Mouse (Mus musculus) lung, embryonic 16.5 days (tissue): Measurements from ENCODE around the gene Olfr67. TPM values are rescaled to one million over a fixed set of nuclear protein-coding genes. Genes with fewer than 3 reads are reported as not detected.
"Not testable (repeated sequence)": the region's sequence is repeated elsewhere in the genome, so short reads cannot be mapped to it uniquely, and the experiment has no call there.

Experiments used
- ATAC-seq: fragments of 200-750 bp; cut with Nextera tagmentation; 2 replicates; pipeline ENCODE4 v1.8.0; 2017; ENCODE audit warnings: low read depth, mild to moderate bottlenecking, moderate library complexity
- H3K27ac ChIP-seq: fragments of 300-500 bp; sonication (generic); 2 replicates; pipeline ENCODE4 v1.5.1; 2014; ENCODE audit warnings: mild to moderate bottlenecking, control low read depth, low read length
- H3K27me3 ChIP-seq: fragments of 300-500 bp; sonication (generic); 2 replicates; pipeline ENCODE4 v1.6.1; 2014; ENCODE audit warnings: low read depth, low read length, mixed read lengths; ENCODE audit not compliant: control insufficient read depth, insufficient read depth
- H3K36me3 ChIP-seq: fragments of 300-500 bp; sonication (generic); 2 replicates; pipeline ENCODE4 v1.6.1; 2014; ENCODE audit warnings: low read length; ENCODE audit not compliant: control insufficient read depth, insufficient read depth
- H3K4me1 ChIP-seq: fragments of 300-500 bp; sonication (generic); replicated peaks from 2 replicates; pipeline ENCODE4 v1.6.1; 2014; ENCODE audit warnings: low read length, mixed read lengths; ENCODE audit not compliant: control insufficient read depth, insufficient read depth
- H3K4me2 ChIP-seq: fragments of 300-500 bp; sonication (generic); 2 replicates; pipeline ENCODE4 v1.6.1; 2014; ENCODE audit warnings: low read depth, low read length, control low read depth
- H3K4me3 ChIP-seq: fragments of 300-500 bp; sonication (generic); 2 replicates; pipeline ENCODE4 v1.5.1; 2014; ENCODE audit warnings: mild to moderate bottlenecking, low read length, control low read depth
- H3K9ac ChIP-seq: fragments of 300-500 bp; sonication (generic); 2 replicates; pipeline ENCODE4 v1.6.1; 2014; ENCODE audit warnings: low read length, control low read depth
- H3K9me3 ChIP-seq: fragments of 300-500 bp; sonication (generic); 2 replicates; pipeline ENCODE4 v1.6.1; 2016; ENCODE audit warnings: low read length; ENCODE audit not compliant: control insufficient read depth
- WGBS: fragments of 180-500 bp; shearing (Covaris S2); extraction: QIAGEN DNeasy Blood & Tissue Kit; methylation state at CpG from one replicate; pipeline ENCODE4 v1.1.7; 2014; 5-methylcytosine and 5-hydroxymethylcytosine counted together
- polyA plus RNA-seq: library from polyadenylated mRNA; unstranded; fragments of >200 nt; fragmentation: Nextera tagmentation; extraction: Ambion mirVana; gene quantifications from 2 replicates; pipeline ENCODE4 v1.2.1, GENCODE M21; 2015

The Olfr67 gene
- polyA plus RNA-seq, 1 experiment from 2014 or later, result not detected

DNA sequence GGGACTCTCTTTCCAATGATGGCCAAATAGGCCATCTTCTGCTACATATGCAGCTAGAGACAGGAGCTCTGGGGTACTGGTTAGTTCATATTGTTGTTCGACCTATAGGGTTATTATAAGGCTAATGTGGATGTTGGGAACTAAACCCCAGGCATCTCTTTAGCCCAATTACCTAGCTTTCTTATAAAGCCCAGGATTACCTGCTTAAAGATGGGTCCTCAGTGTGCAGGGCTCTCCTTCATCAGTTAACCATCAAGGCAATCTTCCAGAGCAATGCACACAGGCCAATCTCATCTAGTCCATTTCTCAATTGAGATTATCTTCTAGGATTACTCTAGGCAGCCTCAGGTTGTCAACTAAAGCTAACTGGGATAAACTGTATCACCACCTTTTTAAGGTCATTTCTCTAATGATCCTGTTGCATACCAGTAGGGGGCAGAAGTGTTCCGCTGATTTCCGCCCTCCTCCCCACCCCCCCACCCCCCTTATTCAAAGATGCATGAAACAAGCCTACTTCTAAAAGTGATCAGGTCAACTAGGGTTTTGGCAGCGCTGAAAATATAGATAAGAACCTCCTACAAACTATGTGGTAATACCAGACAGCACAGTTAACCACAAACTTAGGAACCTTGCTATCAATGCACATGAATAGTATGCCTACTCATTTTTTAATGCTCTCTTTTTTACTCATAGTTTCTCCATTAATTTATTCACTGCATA is 1.2 kb upstream of the Olfr67 start:
- no peak for ATAC-seq
- Histone ChIP-seq H3K4me2 (no peak overlapping the region), H3K9ac (no peak overlapping the region), H3K36me3 (no peaks in the 10 kb centered on the region), H3K27ac (no peak overlapping the region), H3K9me3 (peaks cover 2% of the 10 kb centered on the region; the same call in 1 of the 2 replicates), H3K4me3 (no peak overlapping the region), H3K27me3 (no peaks in the 10 kb centered on the region), H3K4me1 (no peaks in the 10 kb centered on the region)
- 24% methylated on average over 4 of the region's 4 CpGs for WGBS

DNA sequence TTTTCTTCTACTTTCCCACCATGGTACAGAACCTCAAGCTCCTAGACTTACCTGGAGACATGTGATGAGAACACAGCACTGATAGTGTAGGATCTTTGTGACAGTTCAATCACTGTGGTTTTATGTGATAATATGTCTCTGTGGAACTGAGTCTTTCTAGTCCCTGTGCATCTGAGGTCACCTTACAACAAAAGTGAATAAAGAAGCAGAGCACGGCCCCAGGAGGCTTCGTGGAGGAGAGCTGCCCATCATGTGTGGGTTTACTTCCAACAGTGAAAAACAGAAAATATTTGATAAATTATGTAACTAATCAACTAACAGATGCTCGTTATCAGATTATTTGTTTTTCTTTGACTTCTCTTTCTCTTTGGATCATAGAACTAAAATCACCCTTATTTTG is 12.0 kb downstream of the Olfr67 start, which contains the start of gene Olfr68:
Gene Olfr68 (minus strand): TSS at position 101 of the 400 bp plus-strand sequence.
- 70% methylated on average over 3 of the region's 3 CpGs for WGBS

DNA sequence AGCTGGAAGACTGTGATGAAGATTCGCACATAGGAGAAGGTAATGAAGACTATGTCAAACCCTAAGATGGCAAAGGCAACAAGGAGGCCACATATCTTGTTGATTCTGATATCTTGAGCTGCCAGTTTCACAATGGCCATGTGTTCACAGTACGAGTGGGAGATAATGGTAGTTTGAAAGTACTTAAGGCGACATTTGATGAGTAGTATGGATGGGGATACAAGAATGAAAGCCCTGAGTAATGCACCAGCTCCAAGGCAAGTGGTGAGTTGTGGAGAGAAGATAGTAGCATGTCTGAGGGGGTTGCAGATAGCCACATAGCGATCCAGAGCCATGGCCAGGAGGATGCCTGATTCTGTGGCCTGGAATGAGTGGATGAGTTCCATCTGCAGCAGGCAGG is 14.0 kb downstream of the Olfr67 start:
- H3K4me2 ChIP-seq, H3K27me3 ChIP-seq, H3K9ac ChIP-seq, H3K4me3 ChIP-seq, H3K36me3 ChIP-seq, ATAC-seq, H3K4me1 ChIP-seq, H3K27ac ChIP-seq, H3K9me3 ChIP-seq: not testable (repeated sequence)
- 77% methylated on average over 3 of the region's 4 CpGs for WGBS

More for the DNA sequence above, 12.0 kb downstream of the Olfr67 start, which contains the start of gene Olfr68:
- H3K27ac ChIP-seq, result no peak within 1 kb of the TSS
- no peaks in the 10 kb centered on the region for H3K4me1 ChIP-seq
- H3K27me3 ChIP-seq, result no peaks in the 10 kb centered on the region
- no peaks in the 10 kb centered on the region for H3K36me3 ChIP-seq
- ATAC-seq, result no peak
- H3K9ac ChIP-seq, result no peak within 1 kb of the TSS
- no peak within 1 kb of the TSS for H3K4me3 ChIP-seq
- no peaks in the 10 kb centered on the region for H3K9me3 ChIP-seq
- H3K4me2 ChIP-seq, result no peak within 1 kb of the TSS

DNA sequence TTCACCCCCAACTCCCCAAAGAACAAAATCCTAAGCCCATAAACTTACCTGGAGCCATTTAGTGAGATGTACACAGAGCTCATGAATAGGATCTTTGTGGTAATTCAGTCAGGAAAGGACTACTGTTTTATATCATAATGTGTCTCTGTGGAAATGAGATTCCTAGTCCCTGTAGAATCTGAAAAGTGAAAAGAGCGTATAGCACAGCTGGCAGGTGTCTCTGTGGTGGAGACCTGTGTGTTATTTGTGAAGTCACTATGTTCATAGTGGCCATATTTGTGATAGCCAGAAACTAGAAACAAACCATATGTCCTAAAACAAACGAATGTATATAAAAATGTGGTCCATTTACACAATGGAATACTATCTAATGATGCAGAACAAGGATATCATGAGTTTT is 20.1 kb downstream of the Olfr67 start, which contains the start of gene Olfr69:
Gene Olfr69 (minus strand): TSS at position 101 of the 400 bp plus-strand sequence.
- WGBS, result 63% methylated on average over 2 of the region's 2 CpGs
- Histone ChIP-seq H3K4me1 (no peaks in the 10 kb centered on the region), H3K36me3 (no peaks in the 10 kb centered on the region), H3K4me3 (no peak within 1 kb of the TSS), H3K27me3 (no peaks in the 10 kb centered on the region), H3K9ac (no peak within 1 kb of the TSS), H3K4me2 (no peak within 1 kb of the TSS), H3K27ac (no peak within 1 kb of the TSS), H3K9me3 (no peaks in the 10 kb centered on the region)
- no peak for ATAC-seq

DNA sequence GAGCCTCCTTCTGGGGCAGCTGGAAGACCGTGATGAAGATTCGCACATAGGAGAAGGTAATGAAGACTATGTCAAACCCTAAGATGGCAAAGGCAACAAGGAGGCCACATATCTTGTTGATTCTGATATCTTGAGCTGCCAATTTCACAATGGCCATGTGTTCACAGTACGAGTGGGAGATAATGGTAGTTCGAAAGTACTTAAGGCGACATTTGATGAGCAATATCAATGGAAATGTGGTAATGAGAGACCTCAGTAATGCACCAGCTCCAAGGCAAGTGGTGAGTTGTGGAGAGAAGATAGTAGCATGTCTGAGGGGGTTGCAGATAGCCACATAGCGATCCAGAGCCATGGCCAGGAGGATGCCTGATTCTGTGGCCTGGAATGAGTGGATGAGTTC is 23.9 kb downstream of the Olfr67 start:
- H3K27ac ChIP-seq, ATAC-seq, H3K9ac ChIP-seq, H3K4me3 ChIP-seq, H3K4me1 ChIP-seq, H3K36me3 ChIP-seq, H3K4me2 ChIP-seq, H3K27me3 ChIP-seq, H3K9me3 ChIP-seq: not testable (repeated sequence)
- WGBS, result 84% methylated on average over 4 of the region's 6 CpGs

DNA sequence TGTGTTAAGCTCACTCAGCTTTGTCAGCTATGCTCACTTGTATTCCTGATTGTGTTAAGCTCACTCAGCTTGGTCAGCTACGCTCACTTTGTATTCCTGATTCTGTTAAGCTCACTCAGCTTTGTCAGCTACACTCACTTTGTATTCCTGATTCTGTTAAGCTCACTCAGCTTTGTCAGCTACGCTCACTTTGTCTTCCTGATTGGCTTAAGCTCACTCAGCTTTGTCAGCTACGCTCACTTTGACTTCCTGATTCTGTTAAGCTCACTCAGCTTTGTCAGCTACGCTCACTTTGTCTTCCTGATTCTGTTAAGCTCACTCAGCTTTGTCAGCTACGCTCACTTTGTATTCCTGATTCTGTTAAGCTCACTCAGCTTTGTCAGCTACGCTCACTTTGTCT is 29.4 kb downstream of the Olfr67 start:
- H3K4me2 ChIP-seq, H3K4me3 ChIP-seq, H3K27ac ChIP-seq, H3K27me3 ChIP-seq, H3K4me1 ChIP-seq, H3K9ac ChIP-seq, H3K36me3 ChIP-seq, ATAC-seq, H3K9me3 ChIP-seq: not testable (repeated sequence)
- WGBS, result 77% methylated on average over 6 of the region's 6 CpGs

DNA sequence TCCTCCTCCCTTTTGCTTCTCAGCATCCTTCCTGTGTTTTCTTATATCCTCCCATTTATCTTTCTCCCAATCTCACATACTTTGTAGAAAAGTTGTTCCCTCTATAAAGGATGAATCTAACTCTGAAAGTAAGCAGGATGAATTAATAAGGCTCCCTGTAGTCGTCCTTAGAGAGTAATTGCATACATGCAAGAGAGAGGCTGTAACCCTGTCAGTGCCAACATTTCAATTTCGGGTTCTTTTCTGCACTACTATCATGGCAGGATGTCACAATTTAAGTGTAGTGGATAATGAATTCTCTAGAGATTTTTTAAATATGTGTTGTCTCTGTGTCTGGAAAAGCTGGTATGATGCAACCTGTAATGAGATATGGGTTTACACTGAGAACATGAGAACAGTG is 34.4 kb downstream of the Olfr67 start, which contains the start of gene Olfr630:
Gene Olfr630 (minus strand): TSS at position 101 of the 400 bp plus-strand sequence.
- no peaks in the 10 kb centered on the region for H3K9me3 ChIP-seq
- WGBS, result 33% methylated on average over 2 of the region's 2 CpGs
- H3K36me3 ChIP-seq, result no peaks in the 10 kb centered on the region
- no peak within 1 kb of the TSS for H3K27ac ChIP-seq
- H3K4me1 ChIP-seq, result no peaks in the 10 kb centered on the region
- H3K4me2 ChIP-seq, result no peak within 1 kb of the TSS
- H3K4me3 ChIP-seq, result no peak within 1 kb of the TSS
- no peak for ATAC-seq
- H3K9ac ChIP-seq, result no peak within 1 kb of the TSS
- H3K27me3 ChIP-seq, result no peaks in the 10 kb centered on the region

DNA sequence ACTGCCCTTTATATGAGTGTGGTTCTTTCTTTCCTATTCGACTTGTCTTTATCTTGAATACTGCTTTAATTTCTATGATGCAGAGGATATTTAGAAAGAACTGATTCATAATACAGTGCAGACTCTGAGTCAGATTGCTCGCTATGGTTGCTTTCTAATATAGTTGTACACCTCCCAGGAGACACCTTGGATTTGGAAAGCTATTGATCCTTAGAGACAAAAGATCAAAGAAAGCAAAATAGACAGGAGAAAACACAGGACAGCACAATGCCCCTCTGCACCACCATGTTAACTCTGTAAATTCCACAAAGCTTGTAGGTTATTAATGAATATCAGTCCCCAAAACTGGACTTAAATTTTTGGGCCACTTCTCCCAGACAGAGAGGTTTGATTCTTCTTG is 46.8 kb downstream of the Olfr67 start, which contains the start of gene Olfr629:
Gene Olfr629 (minus strand): TSS at position 101 of the 400 bp plus-strand sequence.
- Histone ChIP-seq H3K4me3 (no peak within 1 kb of the TSS), H3K27me3 (no peaks in the 10 kb centered on the region), H3K4me1 (no peaks in the 10 kb centered on the region), H3K9me3 (no peaks in the 10 kb centered on the region), H3K4me2 (no peak within 1 kb of the TSS), H3K9ac (no peak within 1 kb of the TSS), H3K36me3 (no peaks in the 10 kb centered on the region), H3K27ac (no peak within 1 kb of the TSS)
- WGBS, result 77% methylated on average over 2 of the region's 2 CpGs
- no peak for ATAC-seq
